Mouse (Mus musculus) intestine, embryonic 14.5 days (tissue): Measurements from ENCODE around the gene Chd8. TPM values are rescaled to one million over a fixed set of nuclear protein-coding genes. Genes with fewer than 3 reads are reported as not detected.
A peak's percentile ranks its signal among the peaks of the same experiment; 100 is the strongest.

ENCODE experiments used
- ATAC-seq: fragments of 200-750 bp; cut with Nextera tagmentation; replicated peaks from 2 replicates; pipeline ENCODE4 v1.8.0; 2017; ENCODE audit warnings: low read depth, moderate number of reproducible peaks, moderate TSS enrichment, moderate library complexity; ENCODE audit not compliant: low FRiP score, low TSS enrichment
- DNase-seq: peaks from one replicate; pipeline ENCODE4 v3.0.0-alpha.2; 2018; ENCODE audit warnings: low spot score
- H3K27ac ChIP-seq: fragments of 300-500 bp; sonication (generic); 2 replicates; pipeline ENCODE4 v1.5.1; 2014; ENCODE audit warnings: low read depth, mild to moderate bottlenecking, control low read depth
- H3K27me3 ChIP-seq: fragments of 300-500 bp; sonication (generic); replicated peaks from 2 replicates; pipeline ENCODE4 v1.6.1; 2014; ENCODE audit warnings: low read length, control low read depth; ENCODE audit not compliant: control insufficient read depth, insufficient read depth
- H3K36me3 ChIP-seq: fragments of 300-500 bp; sonication (generic); 2 replicates; pipeline ENCODE4 v1.6.1; 2014; ENCODE audit warnings: low read length, control low read depth; ENCODE audit not compliant: control insufficient read depth, insufficient read depth
- H3K4me1 ChIP-seq: fragments of 300-500 bp; sonication (generic); replicated peaks from 2 replicates; pipeline ENCODE4 v1.6.1; 2014; ENCODE audit warnings: low read length, control low read depth, mixed read lengths; ENCODE audit not compliant: control insufficient read depth, insufficient read depth
- H3K4me2 ChIP-seq: fragments of 300-500 bp; sonication (generic); 2 replicates; pipeline ENCODE4 v1.6.1; 2014; ENCODE audit warnings: low read length
- H3K4me3 ChIP-seq: fragments of 300-500 bp; sonication (generic); 2 replicates; pipeline ENCODE4 v1.5.1; 2014; ENCODE audit warnings: low read depth, low read length, control low read depth, mixed read lengths
- H3K9ac ChIP-seq: fragments of 300-500 bp; sonication (generic); 2 replicates; pipeline ENCODE4 v1.6.1; 2014; ENCODE audit warnings: mild to moderate bottlenecking, low read length
- H3K9me3 ChIP-seq: fragments of 300-500 bp; sonication (generic); 2 replicates; pipeline ENCODE4 v1.6.1; 2016; ENCODE audit warnings: low read length, control low read depth; ENCODE audit not compliant: control insufficient read depth
- WGBS: fragments of 180-500 bp; shearing (Covaris S2); extraction: QIAGEN DNeasy Blood & Tissue Kit; methylation state at CpG from one replicate; pipeline ENCODE4 v1.1.7; 2014; 5-methylcytosine and 5-hydroxymethylcytosine counted together
- polyA plus RNA-seq: library from polyadenylated mRNA; unstranded; fragments of >200 nt; fragmentation: Nextera tagmentation; extraction: Ambion mirVana; gene quantifications from 2 replicates; pipeline ENCODE4 v1.2.1, GENCODE M21; 2014

The Chd8 gene
- polyA plus RNA-seq, 1 experiment from 2014 or later, result 47.4 TPM

GRCm38 (mm10) chr14:52195691-52196090 lies 61.9 kb downstream of the Chd8 start:
- Histone ChIP-seq H3K27ac (no peak overlapping the region), H3K4me2 (peak overlapping the region; percentile 91), H3K36me3 (peaks cover 38% of the 10 kb centered on the region), H3K4me1 (peaks cover 17% of the 10 kb centered on the region), H3K9me3 (no peaks in the 10 kb centered on the region), H3K4me3 (peak overlapping the region; percentile 94), H3K9ac (peak overlapping the region; percentile 99), H3K27me3 (no peaks in the 10 kb centered on the region)
- WGBS, result 12% methylated on average over 3 of the region's 3 CpGs
- ATAC-seq (no peak), DNase-seq (peak; percentile 68)

DNA sequence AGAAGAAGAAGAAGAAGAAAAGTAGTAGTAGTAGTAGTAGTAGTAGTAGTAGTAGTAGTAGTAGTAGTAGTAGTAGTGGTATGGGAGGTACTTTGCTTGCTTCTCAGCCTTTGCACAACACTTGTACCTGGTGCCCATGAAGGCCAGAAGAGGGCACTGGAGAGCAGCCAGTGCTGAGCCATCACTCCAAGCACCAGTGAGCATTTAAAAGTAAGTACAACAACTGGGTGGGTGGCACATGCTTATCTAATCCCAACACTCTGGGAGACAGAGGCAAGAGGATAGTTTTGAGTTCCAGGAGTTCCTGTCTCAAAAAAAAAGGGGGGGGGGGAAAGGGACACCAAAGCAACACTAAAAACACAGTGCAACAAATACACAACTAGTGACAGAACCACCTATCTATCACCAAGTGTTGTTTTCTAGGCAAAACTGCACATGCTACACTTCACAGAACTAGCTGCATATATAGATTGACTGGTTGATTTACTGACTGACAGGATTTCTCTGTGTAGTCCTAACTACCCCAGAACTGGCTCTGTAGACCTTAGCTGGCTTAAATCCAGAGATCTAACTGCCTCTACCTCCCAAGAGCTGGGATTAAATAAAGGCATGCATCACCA lies 66.7 kb downstream of the Chd8 start:
- DNase-seq (no peak), ATAC-seq (no peak)
- Histone ChIP-seq H3K9me3 (no peaks in the 10 kb centered on the region), H3K27ac (no peak overlapping the region), H3K4me2 (no peak overlapping the region), H3K36me3 (peaks cover 15% of the 10 kb centered on the region), H3K4me1 (peaks cover 8% of the 10 kb centered on the region; the same call in 1 of the 2 replicates), H3K9ac (no peak overlapping the region), H3K4me3 (no peak overlapping the region), H3K27me3 (no peaks in the 10 kb centered on the region)

DNA sequence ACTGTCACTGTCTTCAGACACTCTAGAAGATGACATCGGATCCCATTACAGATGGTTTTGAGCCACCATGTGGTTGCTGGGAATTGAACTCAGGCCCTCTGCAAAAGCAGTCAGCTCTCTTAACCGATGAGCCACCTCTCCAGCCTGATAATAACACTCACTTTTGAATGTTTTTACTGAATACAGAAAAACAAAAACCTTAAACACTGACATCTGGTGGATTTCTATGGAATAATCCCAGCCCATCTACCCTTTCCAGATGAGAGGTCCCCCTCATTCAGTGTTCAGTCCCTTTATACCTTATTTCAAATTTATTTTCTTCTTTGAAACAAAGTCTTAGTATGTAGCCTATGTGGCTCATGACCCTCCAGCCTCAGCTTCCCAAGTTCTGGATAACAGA lies 68.1 kb downstream of the Chd8 start:
- Histone ChIP-seq H3K9me3 (no peaks in the 10 kb centered on the region), H3K27me3 (no peaks in the 10 kb centered on the region), H3K4me1 (no peaks in the 10 kb centered on the region), H3K27ac (no peak overlapping the region), H3K4me2 (no peak overlapping the region), H3K4me3 (no peak overlapping the region), H3K36me3 (peaks cover 15% of the 10 kb centered on the region), H3K9ac (no peak overlapping the region)
- DNase-seq, result no peak
- 88% methylated on average over 2 of the region's 2 CpGs for WGBS
- ATAC-seq, result no peak

GRCm38 (mm10) chr14:52188788-52189187 lies 68.8 kb downstream of the Chd8 start:
- no peaks in the 10 kb centered on the region for H3K4me1 ChIP-seq
- 80% methylated on average over 1 of the region's 1 CpGs for WGBS

GRCm38 (mm10) chr14:52166571-52166970 lies 91.0 kb downstream of the Chd8 start:
- Histone ChIP-seq H3K4me2 (no peak overlapping the region), H3K4me1 (no peaks in the 10 kb centered on the region), H3K27me3 (no peaks in the 10 kb centered on the region), H3K9ac (no peak overlapping the region), H3K4me3 (no peak overlapping the region), H3K9me3 (no peaks in the 10 kb centered on the region), H3K36me3 (peaks cover 87% of the 10 kb centered on the region), H3K27ac (no peak overlapping the region)
- DNase-seq (no peak), ATAC-seq (no peak)
- 93% methylated on average over 2 of the region's 2 CpGs for WGBS

More at GRCm38 (mm10) chr14:52188788-52189187, 68.8 kb downstream of the Chd8 start:
- H3K9ac ChIP-seq, result no peak overlapping the region
- no peaks in the 10 kb centered on the region for H3K27me3 ChIP-seq
- no peaks in the 10 kb centered on the region for H3K9me3 ChIP-seq
- no peak overlapping the region for H3K27ac ChIP-seq
- no peak overlapping the region for H3K4me2 ChIP-seq
- no peak for DNase-seq
- no peak overlapping the region for H3K4me3 ChIP-seq
- no peak for ATAC-seq
- peaks cover 15% of the 10 kb centered on the region for H3K36me3 ChIP-seq

DNA sequence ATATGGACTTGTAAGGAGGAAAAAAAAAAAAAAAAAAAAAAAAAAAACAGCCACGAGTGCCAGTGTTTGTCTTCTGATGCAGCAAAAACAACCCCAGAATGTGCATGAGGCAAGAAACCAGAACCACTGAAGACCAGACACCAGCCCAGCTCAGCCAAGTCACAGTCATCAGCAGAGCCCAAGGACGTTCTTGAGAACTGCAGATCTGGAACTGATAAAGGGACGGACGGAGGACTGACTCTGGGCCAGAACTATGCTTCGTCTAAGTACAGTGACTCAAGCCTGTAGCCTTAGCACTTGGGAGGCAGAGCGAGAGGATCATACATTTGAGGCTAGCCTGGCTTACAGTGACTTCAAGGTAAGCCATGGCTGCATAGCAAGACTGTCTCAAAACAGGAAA lies 96.7 kb downstream of the Chd8 start:
- no peak for DNase-seq
- H3K27ac ChIP-seq, result no peak overlapping the region
- no peaks in the 10 kb centered on the region for H3K27me3 ChIP-seq
- no peak overlapping the region for H3K4me3 ChIP-seq
- no peaks in the 10 kb centered on the region for H3K9me3 ChIP-seq
- ATAC-seq, result no peak
- H3K36me3 ChIP-seq, result peaks cover 77% of the 10 kb centered on the region
- no peak overlapping the region for H3K4me2 ChIP-seq
- 86% methylated on average over 6 of the region's 6 CpGs for WGBS
- no peak overlapping the region for H3K9ac ChIP-seq
- no peaks in the 10 kb centered on the region for H3K4me1 ChIP-seq

GRCm38 (mm10) chr14:52155008-52155407 lies 102.6 kb downstream of the Chd8 start:
- peaks cover 20% of the 10 kb centered on the region for H3K36me3 ChIP-seq
- no peak overlapping the region for H3K9ac ChIP-seq
- no peak overlapping the region for H3K4me2 ChIP-seq
- H3K4me3 ChIP-seq, result no peak overlapping the region
- WGBS, result 78% methylated on average over 2 of the region's 2 CpGs
- H3K27ac ChIP-seq, result no peak overlapping the region
- H3K4me1 ChIP-seq, result no peaks in the 10 kb centered on the region
- DNase-seq, result no peak
- no peaks in the 10 kb centered on the region for H3K27me3 ChIP-seq
- no peaks in the 10 kb centered on the region for H3K9me3 ChIP-seq
- ATAC-seq, result 0 out of 2 replicates have a peak, but pooled peaks have one; percentile 36

DNA sequence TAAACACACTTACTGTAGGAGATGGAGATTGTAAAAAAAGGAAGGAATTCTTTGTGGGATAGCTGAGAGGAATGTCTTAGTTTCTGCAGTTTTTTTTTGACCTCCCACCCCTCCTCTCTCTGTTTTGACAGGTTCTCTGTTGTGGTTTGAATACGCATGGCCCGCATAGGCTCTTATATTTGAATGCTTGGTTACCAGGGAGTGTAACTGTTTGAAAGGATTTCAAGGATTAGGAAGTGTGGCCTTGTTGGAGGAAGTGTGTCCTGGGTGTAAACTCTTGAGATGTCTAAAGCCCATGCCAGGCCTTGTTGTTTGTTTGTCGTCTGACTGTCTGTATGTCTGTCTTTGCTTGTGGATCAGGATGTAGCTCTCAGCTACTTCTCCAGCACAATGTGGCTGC lies 105.0 kb downstream of the Chd8 start:
- Histone ChIP-seq H3K4me3 (no peak overlapping the region), H3K4me2 (no peak overlapping the region), H3K9me3 (no peaks in the 10 kb centered on the region), H3K27me3 (no peaks in the 10 kb centered on the region), H3K4me1 (no peaks in the 10 kb centered on the region), H3K27ac (no peak overlapping the region), H3K36me3 (no peaks in the 10 kb centered on the region), H3K9ac (no peak overlapping the region)
- DNase-seq, result no peak
- ATAC-seq, result no peak
- 54% methylated on average over 3 of the region's 3 CpGs for WGBS

DNA sequence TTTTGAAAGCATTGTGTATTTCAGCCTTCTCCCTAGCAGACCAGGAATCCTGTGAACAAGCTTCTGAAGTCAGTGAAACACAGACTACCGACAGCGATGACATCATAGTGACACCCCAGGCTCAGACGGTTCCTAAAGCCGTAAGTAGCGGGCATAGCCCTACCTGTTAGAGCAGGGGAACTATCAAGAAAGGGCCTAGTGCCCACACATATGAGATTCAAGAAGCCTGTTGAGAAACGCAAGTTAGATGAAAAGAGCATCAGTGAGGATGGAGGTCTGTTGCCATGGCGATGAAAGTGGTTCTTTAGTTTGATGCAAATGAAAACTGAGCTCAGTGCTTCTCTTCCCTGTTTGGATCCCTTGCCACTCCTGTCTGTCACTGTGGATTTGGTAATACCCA lies 105.4 kb downstream of the Chd8 start:
- no peaks in the 10 kb centered on the region for H3K36me3 ChIP-seq
- no peak for ATAC-seq
- H3K9ac ChIP-seq, result no peak overlapping the region
- 41% methylated on average over 7 of the region's 7 CpGs for WGBS
- no peak overlapping the region for H3K27ac ChIP-seq
- no peaks in the 10 kb centered on the region for H3K27me3 ChIP-seq
- no peak overlapping the region for H3K4me3 ChIP-seq
- no peak for DNase-seq
- H3K9me3 ChIP-seq, result no peaks in the 10 kb centered on the region
- H3K4me1 ChIP-seq, result no peaks in the 10 kb centered on the region
- H3K4me2 ChIP-seq, result no peak overlapping the region
